Mouse (Mus musculus): ENCODE measurements at regions not wholly inside any gene's neighbourhood (a gene's known extent, or its start where the extent isn't known, plus 50 kb on each side); places are given as distances from the start of the nearest gene placed in this dataset.

- peak; percentile 1 for DNase-seq (ENCODE audit: low read depth, low spot score)
Observed at GRCm38 (mm10) chrX:118320123-118320522, 106.9 kb upstream of the Tgif2lx2 start.

DNA sequence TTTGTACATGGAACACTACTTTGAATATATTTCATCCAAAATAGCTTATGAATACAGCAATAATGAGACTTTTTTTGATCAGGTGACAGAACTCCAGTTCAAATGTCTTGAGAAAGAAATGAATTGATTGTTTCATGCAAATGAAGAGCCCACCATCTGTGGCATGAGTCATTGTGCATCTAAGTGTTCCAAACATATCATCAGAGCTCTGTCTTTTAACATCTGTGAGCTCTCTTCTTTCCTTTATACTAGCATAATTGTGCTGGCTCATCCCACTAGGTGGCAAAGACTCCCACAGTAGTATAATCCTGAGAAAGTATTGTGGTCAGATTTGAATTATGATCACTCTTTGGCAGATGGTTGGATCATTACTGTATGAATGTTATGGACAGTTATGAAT is 70.1 kb upstream of the Tgif2lx2 start:
- no peak for DNase-seq (ENCODE audit: low read depth, low spot score)

All from forelimb bud, embryonic 11.5 days (tissue).